Mouse (Mus musculus) kidney, embryonic 14.5 days (tissue): Measurements from ENCODE around the gene Cirbp. TPM values are rescaled to one million over a fixed set of nuclear protein-coding genes. Genes with fewer than 3 reads are reported as not detected.
A peak's percentile ranks its signal among the peaks of the same experiment; 100 is the strongest.

Experiments used
- ATAC-seq: fragments of 200-750 bp; cut with Nextera tagmentation; 2 replicates; pipeline ENCODE4 v1.8.0; 2017; ENCODE audit warnings: moderate number of reproducible peaks, mild to moderate bottlenecking, moderate TSS enrichment, moderate library complexity; ENCODE audit not compliant: low FRiP score, low TSS enrichment
- H3K27ac ChIP-seq: fragments of 300-500 bp; sonication (generic); 2 replicates; pipeline ENCODE4 v1.5.1; 2014; ENCODE audit warnings: low read depth, mild to moderate bottlenecking, low read length, moderate library complexity, mixed read lengths
- H3K27me3 ChIP-seq: fragments of 300-500 bp; sonication (generic); 2 replicates; pipeline ENCODE4 v1.6.1; 2014; ENCODE audit warnings: mild to moderate bottlenecking, low read length; ENCODE audit not compliant: control insufficient read depth, insufficient read depth
- H3K36me3 ChIP-seq: fragments of 300-500 bp; sonication (generic); 2 replicates; pipeline ENCODE4 v1.6.1; 2014; ENCODE audit warnings: low read length, mixed read lengths; ENCODE audit not compliant: control insufficient read depth, insufficient read depth
- H3K4me1 ChIP-seq: fragments of 300-500 bp; sonication (generic); 2 replicates; pipeline ENCODE4 v1.6.1; 2014; ENCODE audit warnings: low read length, mixed read lengths; ENCODE audit not compliant: control insufficient read depth, insufficient read depth
- H3K4me2 ChIP-seq: fragments of 300-500 bp; sonication (generic); replicated peaks from 2 replicates; pipeline ENCODE4 v1.6.1; 2014; ENCODE audit warnings: low read depth, mild to moderate bottlenecking, low read length
- H3K4me3 ChIP-seq: fragments of 300-500 bp; sonication (generic); 2 replicates; pipeline ENCODE4 v1.5.1; 2014; ENCODE audit warnings: mild to moderate bottlenecking, low read length
- H3K9ac ChIP-seq: fragments of 300-500 bp; sonication (generic); 2 replicates; pipeline ENCODE4 v1.6.1; 2014; ENCODE audit warnings: low read depth, mild to moderate bottlenecking, low read length, moderate library complexity
- H3K9me3 ChIP-seq: fragments of 300-500 bp; sonication (generic); 2 replicates; pipeline ENCODE4 v1.6.1; 2016; ENCODE audit warnings: low read length; ENCODE audit not compliant: control insufficient read depth
- WGBS: fragments of 180-500 bp; shearing (Covaris S2); extraction: QIAGEN DNeasy Blood & Tissue Kit; methylation state at CpG from one replicate; pipeline ENCODE4 v1.1.7; 2014; 5-methylcytosine and 5-hydroxymethylcytosine counted together
- polyA plus RNA-seq: library from polyadenylated mRNA; unstranded; fragments of >200 nt; fragmentation: Nextera tagmentation; extraction: Ambion mirVana; gene quantifications from 2 replicates; pipeline ENCODE4 v1.2.1, GENCODE M21; 2014

Cirbp gene
- polyA plus RNA-seq, 1 experiment from 2014 or later = 80.0 TPM

- Histone ChIP-seq H3K9me3 (no peaks in the 10 kb centered on the region), H3K9ac (no peak overlapping the region), H3K36me3 (peaks cover 15% of the 10 kb centered on the region; the same call in 1 of the 2 replicates), H3K4me3 (no peak overlapping the region), H3K27ac (no peak overlapping the region), H3K4me2 (no peak overlapping the region), H3K27me3 (peaks cover 34% of the 10 kb centered on the region), H3K4me1 (peaks cover 8% of the 10 kb centered on the region; the same call in 1 of the 2 replicates)
- 89% methylated on average over 10 of the region's 10 CpGs for WGBS
- ATAC-seq = no peak
These were observed 22.0 kb downstream of the Cirbp start for GRCm38 (mm10) chr10:80187739-80188138.

GRCm38 (mm10) chr10:80188453-80189024, 22.8 kb downstream of the Cirbp start:
- Histone ChIP-seq H3K27me3 (peaks cover 34% of the 10 kb centered on the region), H3K9me3 (no peaks in the 10 kb centered on the region), H3K4me2 (no peak overlapping the region), H3K9ac (no peak overlapping the region; the same call in 1 of the 2 replicates), H3K4me1 (peaks cover 8% of the 10 kb centered on the region; the same call in 1 of the 2 replicates), H3K4me3 (no peak overlapping the region), H3K27ac (no peak overlapping the region), H3K36me3 (peaks cover 15% of the 10 kb centered on the region; the same call in 1 of the 2 replicates)
- no peak for ATAC-seq
- 78% methylated on average over 15 of the region's 15 CpGs for WGBS

GRCm38 (mm10) chr10:80189999-80190398, 24.2 kb downstream of the Cirbp start:
- Histone ChIP-seq H3K4me1 (peaks cover 8% of the 10 kb centered on the region; the same call in 1 of the 2 replicates), H3K9me3 (no peaks in the 10 kb centered on the region), H3K4me2 (peak overlapping the region; percentile 79), H3K4me3 (peak overlapping the region; percentile 40), H3K36me3 (peaks cover 15% of the 10 kb centered on the region; the same call in 1 of the 2 replicates), H3K27ac (no peak overlapping the region), H3K9ac (peak overlapping the region; percentile 50; the same call in 1 of the 2 replicates), H3K27me3 (peaks cover 34% of the 10 kb centered on the region)
- WGBS = 3% methylated on average over 21 of the region's 21 CpGs
- ATAC-seq = no peak

DNA sequence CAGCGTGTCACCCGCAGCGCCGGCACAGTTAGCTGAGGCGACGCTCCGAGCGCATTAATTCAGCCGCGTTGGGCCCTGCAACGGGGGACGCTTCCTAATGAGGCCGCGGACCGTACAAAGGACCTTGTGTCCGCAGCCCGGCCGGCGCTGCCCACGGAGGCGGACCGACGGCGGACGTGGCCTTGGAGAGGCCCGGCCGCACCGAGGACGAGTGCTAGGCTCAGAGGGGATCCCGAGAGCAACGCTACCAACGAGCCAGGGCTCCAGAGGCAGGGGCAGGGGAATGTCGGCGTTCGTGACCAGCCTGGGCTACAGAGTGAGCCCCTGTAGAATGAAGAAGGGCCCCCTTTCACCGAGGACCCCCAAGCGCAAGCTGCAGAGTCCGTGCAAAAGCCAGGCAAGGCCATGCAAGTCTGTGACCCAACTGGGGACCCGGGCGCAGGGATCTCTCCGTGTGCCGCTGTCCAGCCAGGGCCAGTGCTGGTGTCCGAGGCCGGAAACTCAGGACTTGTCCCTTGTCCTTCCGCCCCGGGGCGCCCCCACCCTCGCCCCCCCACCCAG, 24.8 kb downstream of the Cirbp start:
- H3K4me1 ChIP-seq = peaks cover 8% of the 10 kb centered on the region; the same call in 1 of the 2 replicates
- H3K27ac ChIP-seq = no peak overlapping the region
- peaks cover 34% of the 10 kb centered on the region for H3K27me3 ChIP-seq
- H3K9me3 ChIP-seq = no peaks in the 10 kb centered on the region
- H3K9ac ChIP-seq = peak overlapping the region; percentile 50
- H3K36me3 ChIP-seq = peaks cover 15% of the 10 kb centered on the region; the same call in 1 of the 2 replicates
- H3K4me3 ChIP-seq = peak overlapping the region; percentile 40
- WGBS = under 1% methylated on average over 48 of the region's 48 CpGs
- H3K4me2 ChIP-seq = peak overlapping the region; percentile 79
- ATAC-seq = peak; percentile 47

GRCm38 (mm10) chr10:80193976-80194375, 28.2 kb downstream of the Cirbp start:
- H3K27me3 ChIP-seq = peaks cover 27% of the 10 kb centered on the region
- 87% methylated on average over 6 of the region's 6 CpGs for WGBS

DNA sequence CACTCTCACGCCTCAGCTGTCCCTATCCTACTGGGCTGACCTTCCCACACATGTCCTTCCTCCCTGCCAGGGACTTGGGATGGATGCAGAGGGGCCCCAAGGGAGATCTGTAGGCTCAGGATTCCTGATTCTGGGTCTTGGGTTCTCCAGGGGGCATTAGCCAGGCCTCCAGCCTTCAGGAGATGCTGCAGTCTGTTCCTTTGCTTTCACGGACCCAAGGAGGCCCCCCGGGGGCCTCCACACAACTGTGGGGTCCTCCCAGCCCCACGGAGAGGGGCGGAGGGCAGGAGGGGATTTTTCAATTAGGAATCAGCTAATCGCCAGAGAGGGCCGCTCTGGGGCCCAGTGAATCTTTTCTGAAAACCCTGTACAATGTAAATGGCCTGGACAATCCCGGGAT, 28.7 kb downstream of the Cirbp start:
- WGBS = 71% methylated on average over 8 of the region's 8 CpGs
- H3K9me3 ChIP-seq = no peaks in the 10 kb centered on the region
- peaks cover 23% of the 10 kb centered on the region for H3K27me3 ChIP-seq
- ATAC-seq = no peak
- H3K27ac ChIP-seq = no peak overlapping the region
- no peak overlapping the region for H3K9ac ChIP-seq
- H3K4me1 ChIP-seq = peaks cover 16% of the 10 kb centered on the region
- H3K4me2 ChIP-seq = no peak overlapping the region
- no peak overlapping the region for H3K4me3 ChIP-seq
- H3K36me3 ChIP-seq = no peaks in the 10 kb centered on the region

More at GRCm38 (mm10) chr10:80193976-80194375, 28.2 kb downstream of the Cirbp start:
- H3K4me1 ChIP-seq = peaks cover 16% of the 10 kb centered on the region
- no peak overlapping the region for H3K4me3 ChIP-seq
- no peak overlapping the region for H3K9ac ChIP-seq
- no peaks in the 10 kb centered on the region for H3K9me3 ChIP-seq
- ATAC-seq = no peak
- peaks cover 3% of the 10 kb centered on the region; the same call in 1 of the 2 replicates for H3K36me3 ChIP-seq
- H3K27ac ChIP-seq = no peak overlapping the region
- H3K4me2 ChIP-seq = no peak overlapping the region

DNA sequence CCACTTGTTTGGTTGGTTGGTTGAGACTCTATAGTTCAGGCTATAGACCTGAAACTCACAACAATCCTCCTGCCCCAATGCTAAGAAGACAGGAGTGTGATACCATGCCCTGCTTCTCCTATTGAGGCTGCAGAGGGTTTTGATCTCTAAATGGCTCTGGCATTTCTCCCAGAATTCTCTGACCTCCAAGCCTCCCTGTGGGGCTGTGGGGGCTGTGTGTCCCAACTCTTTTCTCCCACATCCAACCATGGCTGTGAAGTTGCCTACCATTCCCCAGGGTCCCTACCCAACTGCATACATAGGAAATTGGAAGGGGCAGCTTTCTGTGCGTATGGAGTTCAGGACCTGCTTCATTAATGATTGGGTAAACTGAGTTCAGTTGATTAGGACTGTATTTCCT, 30.4 kb downstream of the Cirbp start:
- peaks cover 6% of the 10 kb centered on the region; the same call in 1 of the 2 replicates for H3K27me3 ChIP-seq
- 91% methylated on average over 1 of the region's 1 CpGs for WGBS
- H3K9me3 ChIP-seq = no peaks in the 10 kb centered on the region
- no peaks in the 10 kb centered on the region for H3K36me3 ChIP-seq
- H3K4me1 ChIP-seq = peaks cover 8% of the 10 kb centered on the region; the same call in 1 of the 2 replicates
- no peak overlapping the region for H3K4me3 ChIP-seq
- H3K27ac ChIP-seq = no peak overlapping the region
- no peak for ATAC-seq
- no peak overlapping the region for H3K9ac ChIP-seq
- H3K4me2 ChIP-seq = no peak overlapping the region

GRCm38 (mm10) chr10:80196778-80197581, 31.2 kb downstream of the Cirbp start:
- Histone ChIP-seq H3K4me2 (no peak overlapping the region; the same call in 1 of the 2 replicates), H3K27ac (no peak overlapping the region), H3K9ac (no peak overlapping the region), H3K4me3 (no peak overlapping the region), H3K36me3 (no peaks in the 10 kb centered on the region), H3K4me1 (peaks cover 8% of the 10 kb centered on the region; the same call in 1 of the 2 replicates), H3K27me3 (peaks cover 5% of the 10 kb centered on the region; the same call in 1 of the 2 replicates), H3K9me3 (no peaks in the 10 kb centered on the region)
- 54% methylated on average over 33 of the region's 33 CpGs for WGBS
- peak; percentile 33; the same call in 1 of the 2 replicates for ATAC-seq
